In genomic region chr3:37916281-37916680, GRCm38 (mm10) we compare ENCODE assay signal across 30 mouse cellular contexts.
DNase-seq lines count a peak whose midpoint lies in the region; ATAC-seq and TF ChIP-seq lines count a peak whose summit lies in the region.
"Had no signal": no experiment of that assay in that cellular context is flagged by ENCODE, and none has a peak within 500 bp of the region (broad histone marks: within the 10 kb centered on the region; RNA-seq: fewer than 3 reads in every experiment).

No protein-coding gene starts in this region.

- no peak for ATAC-seq in kidney, postnatal 0 days (replicated peaks; ENCODE audit: low FRiP score, low read depth)
- no peak for ATAC-seq in embryonic facial prominence, embryonic 13.5 days (ENCODE audit: insufficient number of reproducible peaks, insufficient read depth, low FRiP score, low TSS enrichment, low read depth)
- ATAC-seq: forebrain, embryonic 16.5 days; hindbrain, embryonic 16.5 days; lung, postnatal 0 days; midbrain, embryonic 16.5 days had no signal

- H3K4me1 ChIP-seq in kidney, postnatal 0 days (replicated peaks; ENCODE audit: insufficient read depth, low read length) = peaks cover 15% of the 10 kb centered on the region; the same call in 1 of the 2 replicates
- H3K4me1 ChIP-seq in embryonic facial prominence, embryonic 13.5 days = peaks cover 9% of the 10 kb centered on the region
- H3K4me1 ChIP-seq: liver, embryonic 13.5 days had no signal

- no peaks in the 10 kb centered on the region for H3K36me3 ChIP-seq in kidney, postnatal 0 days (ENCODE audit: insufficient read depth, low read length)
- no peaks in the 10 kb centered on the region for H3K36me3 ChIP-seq in embryonic facial prominence, embryonic 13.5 days
- H3K36me3 ChIP-seq: heart, embryonic 12.5 days; limb, embryonic 10.5 days; limb, embryonic 15.5 days; liver, embryonic 13.5 days; neural tube, embryonic 12.5 days had no signal

- H3K4me2 ChIP-seq in kidney, postnatal 0 days (ENCODE audit: low read length) = no peak overlapping the region
- no peak overlapping the region for H3K4me2 ChIP-seq in embryonic facial prominence, embryonic 13.5 days
- H3K4me2 ChIP-seq: heart, embryonic 12.5 days; limb, embryonic 15.5 days; liver, embryonic 13.5 days had no signal

- intact Hi-C loops in gastrocnemius, adult 2 months (cut with DNase I) = loop anchor here (10.0 kb wide), 1 partner anchor 71 kb away; no protein-coding TSS in a partner anchor

- TF ChIP-seq CTCF in gastrocnemius, adult 2 months (IDR thresholded peaks at IDR 0.05) = no peak
- no peak for TF ChIP-seq CTCF in kidney, postnatal 0 days (IDR thresholded peaks at IDR 0.05; ENCODE audit: low read depth)

- H3K4me3 ChIP-seq in gastrocnemius, adult 2 months = no peak overlapping the region
- H3K4me3 ChIP-seq in kidney, postnatal 0 days (replicated peaks; ENCODE audit: low read depth, low read length) = no peak overlapping the region
- no peak overlapping the region for H3K4me3 ChIP-seq in embryonic facial prominence, embryonic 13.5 days
- H3K4me3 ChIP-seq: erythroblast, embryonic 14.5 days; heart, embryonic 12.5 days; limb, embryonic 10.5 days; limb, embryonic 15.5 days; liver, embryonic 13.5 days; megakaryocyte, embryonic 14.5 days; neural tube, embryonic 12.5 days had no signal

- no peaks in the 10 kb centered on the region for H3K27me3 ChIP-seq in kidney, postnatal 0 days (ENCODE audit: insufficient read depth, low read length)
- no peaks in the 10 kb centered on the region for H3K27me3 ChIP-seq in embryonic facial prominence, embryonic 13.5 days
- H3K27me3 ChIP-seq: CH12.LX; heart, embryonic 12.5 days; limb, embryonic 15.5 days; liver, embryonic 13.5 days; megakaryocyte, embryonic 14.5 days had no signal

- H3K27ac ChIP-seq in gastrocnemius, adult 2 months = peak overlapping the region; percentile 78
- H3K27ac ChIP-seq in kidney, postnatal 0 days = peak overlapping the region; percentile 68
- H3K27ac ChIP-seq in embryonic facial prominence, embryonic 13.5 days = peak overlapping the region; percentile 11; the same call in 1 of the 2 replicates
- H3K27ac ChIP-seq: liver, embryonic 13.5 days; neural tube, embryonic 12.5 days had no signal

- DNase-seq in gastrocnemius, adult 2 months = no peak
- no peak for DNase-seq in gastrocnemius, postnatal 25 days
- DNase-seq in kidney, adult 11 months = peak; percentile 13
- DNase-seq in kidney, adult 9 months = no peak
- peak; percentile 52 for DNase-seq in kidney, postnatal 0 days (ENCODE audit: low spot score)
- no peak for DNase-seq in kidney, postnatal 4 days
- DNase-seq in layer of hippocampus, postnatal 14 days (ENCODE audit: low spot score in 2 of 2) = no peak
- DNase-seq: adrenal gland, postnatal 14 days; cerebellum, adult 11-12 months; cerebellum, adult 9-11 months; embryo, embryonic 11 days; gastrocnemius, postnatal 10 days; liver, embryonic 13.5 days; lung, adult 18-20 months; lung, postnatal 4 days; right cerebral cortex, adult 18-20 months; spleen, adult 18-20 months; thymus, postnatal 25 days had no signal

- no peaks in the 10 kb centered on the region for H3K9me3 ChIP-seq in kidney, postnatal 0 days (replicated peaks; ENCODE audit: low read length)
- no peaks in the 10 kb centered on the region for H3K9me3 ChIP-seq in embryonic facial prominence, embryonic 13.5 days
- H3K9me3 ChIP-seq: limb, embryonic 10.5 days; limb, embryonic 15.5 days; liver, embryonic 13.5 days; neural tube, embryonic 12.5 days had no signal

- no peak overlapping the region for H3K9ac ChIP-seq in kidney, postnatal 0 days (ENCODE audit: low read depth, low read length)
- no peak overlapping the region for H3K9ac ChIP-seq in embryonic facial prominence, embryonic 13.5 days
- H3K9ac ChIP-seq: heart, embryonic 12.5 days; limb, embryonic 15.5 days; liver, embryonic 13.5 days; neural tube, embryonic 12.5 days had no signal

- 45% methylated on average over 3 of the region's 3 CpGs for WGBS in kidney, postnatal 0 days
- WGBS in embryonic facial prominence, embryonic 13.5 days = 64% methylated on average over 3 of the region's 3 CpGs

Comparison
In these comparisons a context has a peak if more than half of its experiments do, and no peak if none do; other contexts are left out.
1. DNase-seq: peak in kidney, adult 11 months (single experiment) and kidney, postnatal 0 days (single experiment); none in gastrocnemius, adult 2 months (single experiment), gastrocnemius, postnatal 25 days (single experiment), kidney, adult 9 months (single experiment), kidney, postnatal 4 days (0 of 2) and layer of hippocampus, postnatal 14 days (0 of 2).
2. H3K27ac ChIP-seq: peak in every context shown above with its lines; median percentile 78 in gastrocnemius, adult 2 months; 68 in kidney, postnatal 0 days; 11 in embryonic facial prominence, embryonic 13.5 days.